Mouse (Mus musculus) midbrain, embryonic 13.5 days (tissue): ENCODE data around the gene Gm7075. TPM values are rescaled to one million over a fixed set of nuclear protein-coding genes. Genes with fewer than 3 reads are reported as not detected.
"Not testable (repeated sequence)": the region's sequence is repeated elsewhere in the genome, so short reads cannot be mapped to it uniquely, and the experiment has no call there.

ENCODE experiments used
- ATAC-seq: fragments of 200-750 bp; cut with Nextera tagmentation; 2 replicates; pipeline ENCODE4 v1.8.0; 2017; ENCODE audit warnings: mild to moderate bottlenecking, moderate TSS enrichment, moderate library complexity
- H3K27ac ChIP-seq: fragments of 300-500 bp; sonication (generic); 2 replicates; pipeline ENCODE4 v1.5.1; 2015; ENCODE audit warnings: inconsistent platforms, mild to moderate bottlenecking, moderate library complexity
- H3K27me3 ChIP-seq: fragments of 300-500 bp; sonication (generic); 2 replicates; pipeline ENCODE4 v1.6.1; 2015; ENCODE audit warnings: mild to moderate bottlenecking, inconsistent platforms
- H3K36me3 ChIP-seq: fragments of 300-500 bp; sonication (generic); 2 replicates; pipeline ENCODE4 v1.6.1; 2015; ENCODE audit warnings: mild to moderate bottlenecking, inconsistent platforms
- H3K4me1 ChIP-seq: fragments of 300-500 bp; sonication (generic); replicated peaks from 2 replicates; pipeline ENCODE4 v1.6.1; 2015; ENCODE audit warnings: inconsistent platforms
- H3K4me2 ChIP-seq: fragments of 300-500 bp; sonication (generic); replicated peaks from 2 replicates; pipeline ENCODE4 v1.6.1; 2015; ENCODE audit warnings: moderate library complexity, mild to moderate bottlenecking, inconsistent platforms
- H3K4me3 ChIP-seq: fragments of 300-500 bp; sonication (generic); replicated peaks from 2 replicates; pipeline ENCODE4 v1.5.1; 2015; ENCODE audit warnings: mild to moderate bottlenecking, inconsistent platforms
- H3K9ac ChIP-seq: fragments of 300-500 bp; sonication (generic); replicated peaks from 2 replicates; pipeline ENCODE4 v1.6.1; 2015; ENCODE audit warnings: mild to moderate bottlenecking, inconsistent platforms
- H3K9me3 ChIP-seq: fragments of 300-500 bp; sonication (generic); 2 replicates; pipeline ENCODE4 v1.6.1; 2016; ENCODE audit warnings: mild to moderate bottlenecking, inconsistent platforms
- WGBS: fragments of 180-500 bp; shearing (Covaris S2); methylation state at CpG from one replicate; pipeline ENCODE4 v1.1.7; 2015; 5-methylcytosine and 5-hydroxymethylcytosine counted together
- polyA plus RNA-seq: library from polyadenylated mRNA; unstranded; fragments of >200 nt; fragmentation: Nextera tagmentation; extraction: Ambion mirVana; gene quantifications from 2 replicates; pipeline ENCODE4 v1.2.1, GENCODE M21; 2015

Gene Gm7075
- polyA plus RNA-seq = 0.57 TPM in 1 of 2 replicates, not detected in the other

DNA sequence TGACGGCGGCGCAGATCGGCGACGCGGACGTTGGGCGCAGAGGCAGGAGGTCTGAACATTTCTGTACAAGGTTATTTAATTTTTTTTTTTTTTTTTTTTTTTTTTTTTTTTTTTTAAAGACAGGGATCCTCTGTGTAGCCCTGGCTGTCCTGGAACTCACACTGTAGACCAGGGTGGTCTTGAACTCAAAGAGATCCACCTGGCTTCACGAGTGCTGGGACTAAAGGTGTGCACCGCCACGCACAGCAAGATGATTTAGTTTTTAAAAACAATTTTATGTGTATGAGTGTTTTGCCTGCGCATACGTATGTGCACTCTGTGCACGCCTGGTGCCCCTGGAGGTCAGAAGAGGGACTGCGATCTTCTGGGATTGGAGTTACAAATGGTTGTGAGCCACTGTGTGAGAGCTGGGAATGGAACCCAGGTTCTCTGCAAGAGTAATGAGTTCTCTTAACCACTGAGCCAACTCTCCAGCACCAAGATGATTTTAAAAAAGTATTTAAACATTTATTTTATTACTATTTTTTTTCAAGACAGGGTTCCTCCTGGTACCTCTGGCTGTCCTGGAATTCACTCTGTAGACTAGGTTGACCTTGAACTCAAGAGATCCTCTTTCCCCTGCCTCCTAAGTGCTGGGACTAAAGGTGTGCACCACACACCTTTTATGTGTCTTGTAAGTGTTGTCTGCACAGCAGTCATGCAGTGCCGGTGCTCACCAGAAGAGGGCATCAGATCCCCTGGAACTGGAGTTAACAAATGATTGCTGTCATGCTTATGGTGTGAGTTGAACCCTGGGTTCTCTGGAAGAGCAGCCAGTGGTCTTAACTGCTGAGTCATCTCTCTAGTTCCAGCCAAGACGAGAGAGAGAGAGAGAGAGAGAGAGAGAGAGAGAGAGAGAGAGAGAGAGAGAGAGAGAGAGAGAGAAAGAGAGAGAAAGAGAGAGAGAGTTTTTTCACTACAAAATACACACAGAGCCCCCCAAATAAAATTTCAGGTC lies at the start of gene Gm7075:
TSS of gene Gm7075 (minus strand) at position 51 of the 997 bp plus-strand sequence.
- no peaks in the 10 kb centered on the region for H3K36me3 ChIP-seq
- H3K27ac ChIP-seq = no peak within 1 kb of the TSS
- no peak for ATAC-seq
- WGBS = 89% methylated on average over 18 of the region's 18 CpGs
- no peak within 1 kb of the TSS for H3K4me3 ChIP-seq
- H3K9ac ChIP-seq = no peak within 1 kb of the TSS
- no peaks in the 10 kb centered on the region for H3K9me3 ChIP-seq
- no peaks in the 10 kb centered on the region for H3K27me3 ChIP-seq
- no peaks in the 10 kb centered on the region for H3K4me1 ChIP-seq
- no peak within 1 kb of the TSS for H3K4me2 ChIP-seq

DNA sequence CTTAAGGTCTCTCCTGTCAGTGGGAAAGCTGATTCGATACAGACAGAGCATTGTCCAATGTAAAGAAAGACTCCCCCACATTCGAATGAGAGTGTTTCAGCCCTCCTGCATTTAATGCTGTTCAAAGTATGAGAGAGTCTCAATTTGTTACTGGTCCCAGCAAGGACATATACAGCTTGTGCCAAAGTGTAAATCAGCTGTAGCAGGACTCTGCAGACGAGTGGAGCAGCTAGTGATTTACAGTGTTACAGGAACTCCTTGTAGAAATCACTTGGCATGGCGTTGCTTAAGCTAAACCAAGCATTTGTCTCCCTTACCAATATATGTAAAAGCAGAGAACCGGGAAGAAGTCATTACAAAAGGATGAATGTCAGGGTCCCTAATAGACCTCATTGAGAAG lies 39.3 kb upstream of the Gm7075 start:
- no peak overlapping the region for H3K4me3 ChIP-seq
- no peak overlapping the region for H3K4me2 ChIP-seq
- H3K4me1 ChIP-seq = no peaks in the 10 kb centered on the region
- H3K36me3 ChIP-seq = no peaks in the 10 kb centered on the region
- no peak for ATAC-seq
- WGBS = 68% methylated on average over 5 of the region's 5 CpGs
- no peak overlapping the region for H3K27ac ChIP-seq
- H3K27me3 ChIP-seq = no peaks in the 10 kb centered on the region
- no peaks in the 10 kb centered on the region for H3K9me3 ChIP-seq
- H3K9ac ChIP-seq = no peak overlapping the region

DNA sequence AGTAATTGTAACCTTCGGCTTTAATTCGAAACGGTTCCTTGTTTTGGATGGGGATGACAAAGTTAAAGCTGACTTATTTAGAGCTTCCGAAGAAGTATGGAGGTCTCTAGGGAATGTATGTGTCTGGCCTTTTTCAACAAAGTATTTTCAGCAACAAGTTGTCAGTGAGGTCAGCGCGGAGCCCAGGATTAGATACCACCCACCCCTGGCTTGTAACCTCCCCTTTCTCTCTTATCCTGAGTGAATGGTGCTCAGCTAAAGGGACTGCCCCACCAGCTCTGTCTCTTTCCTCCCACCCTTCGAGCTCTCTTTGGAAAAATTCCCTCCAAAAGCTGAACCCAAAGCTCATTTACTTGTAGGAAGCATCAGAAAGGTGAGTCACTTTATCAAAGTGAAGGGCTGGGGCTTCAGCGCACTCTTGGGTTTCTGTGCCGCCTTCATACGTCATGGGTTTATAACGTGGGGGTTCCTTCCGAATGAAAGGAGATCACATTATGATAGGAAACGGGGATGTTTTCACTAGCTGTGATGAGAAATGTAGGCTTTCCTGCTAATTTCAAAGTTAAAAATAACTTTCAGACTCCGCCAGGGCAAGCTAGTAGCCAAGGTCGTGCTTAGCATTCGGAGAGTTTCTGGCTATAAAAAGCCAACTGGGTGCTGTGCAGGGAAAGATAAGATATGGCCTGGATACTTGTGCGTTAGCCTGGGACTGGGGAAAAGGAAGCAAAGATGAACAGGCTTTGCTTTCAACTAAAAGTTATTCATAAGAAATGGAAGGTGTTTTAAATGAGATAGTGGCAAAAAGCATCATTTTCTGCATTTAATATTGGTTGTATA lies 35.9 kb upstream of the Gm7075 start:
- WGBS = 85% methylated on average over 17 of the region's 17 CpGs
- no peaks in the 10 kb centered on the region for H3K36me3 ChIP-seq
- ATAC-seq = no peak
- no peak overlapping the region for H3K9ac ChIP-seq
- no peaks in the 10 kb centered on the region for H3K9me3 ChIP-seq
- no peak overlapping the region for H3K4me3 ChIP-seq
- no peaks in the 10 kb centered on the region for H3K27me3 ChIP-seq
- no peak overlapping the region for H3K27ac ChIP-seq
- peaks cover 5% of the 10 kb centered on the region; the same call in 1 of the 2 replicates for H3K4me1 ChIP-seq
- no peak overlapping the region for H3K4me2 ChIP-seq

DNA sequence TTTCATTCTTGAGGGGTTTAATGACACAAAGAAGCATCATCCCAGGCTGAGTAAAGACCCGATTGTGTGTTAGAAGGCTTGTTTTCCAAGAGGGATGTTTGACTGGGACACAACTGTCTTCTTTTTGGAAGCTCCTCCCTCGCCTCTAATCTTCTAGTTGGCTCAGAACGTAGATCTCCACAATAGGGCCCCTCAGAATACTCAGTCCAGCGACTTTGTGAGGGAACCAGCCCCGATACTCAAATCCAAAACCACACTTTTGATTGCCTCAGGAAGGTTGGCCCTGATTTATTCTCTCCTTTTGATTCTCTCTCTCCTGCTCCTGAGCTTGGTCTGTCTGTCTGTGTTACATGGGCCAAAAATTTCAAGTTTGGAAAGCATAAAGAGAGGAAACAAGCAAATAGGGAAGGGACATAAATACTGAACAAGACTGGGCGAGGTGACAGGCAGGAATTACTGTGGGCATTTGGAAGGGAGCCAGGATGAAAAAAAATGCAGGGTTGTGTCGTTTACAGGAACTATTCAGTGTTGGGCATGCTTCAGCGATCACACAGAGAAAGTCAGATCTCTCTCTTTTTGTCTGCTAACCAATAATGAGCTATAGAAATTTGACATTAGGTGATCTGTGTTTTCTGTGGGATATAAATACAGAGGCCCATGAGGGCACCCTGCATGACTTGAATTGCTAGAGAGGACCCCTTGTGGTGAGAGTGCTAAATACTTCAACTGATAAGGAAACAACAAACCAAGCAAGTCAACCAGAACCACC lies 33.7 kb upstream of the Gm7075 start:
- 35% methylated on average over 8 of the region's 8 CpGs for WGBS
- Histone ChIP-seq H3K4me1 (peaks cover 5% of the 10 kb centered on the region; the same call in 1 of the 2 replicates), H3K27ac (peak overlapping the region; percentile 35; the same call in 1 of the 2 replicates), H3K4me2 (no peak overlapping the region), H3K9ac (no peak overlapping the region), H3K4me3 (no peak overlapping the region), H3K9me3 (no peaks in the 10 kb centered on the region), H3K27me3 (no peaks in the 10 kb centered on the region), H3K36me3 (no peaks in the 10 kb centered on the region)
- ATAC-seq = peak; percentile 65

DNA sequence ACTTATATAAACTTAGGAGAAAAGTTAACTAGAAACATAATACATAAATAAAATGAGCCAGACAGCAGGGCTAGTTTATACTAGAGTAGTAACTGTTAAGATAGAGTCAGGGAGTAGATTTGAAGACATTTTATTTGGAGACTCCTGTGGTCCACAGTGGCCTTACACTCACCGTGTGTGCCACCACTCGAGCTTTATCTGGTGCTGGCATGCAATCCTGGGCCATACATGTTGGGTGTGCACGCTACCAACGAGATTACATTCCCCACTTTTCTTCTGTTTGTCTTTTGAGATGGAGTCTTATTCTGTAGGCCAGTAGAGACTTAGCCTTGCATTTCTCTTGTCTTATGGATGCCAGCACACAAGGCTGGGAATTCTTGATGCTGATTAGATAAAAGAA lies 32.3 kb upstream of the Gm7075 start:
- Histone ChIP-seq H3K27ac (no peak overlapping the region), H3K27me3 (no peaks in the 10 kb centered on the region), H3K4me3 (no peak overlapping the region), H3K36me3 (no peaks in the 10 kb centered on the region), H3K4me2 (no peak overlapping the region), H3K9me3 (no peaks in the 10 kb centered on the region), H3K9ac (no peak overlapping the region), H3K4me1 (peaks cover 5% of the 10 kb centered on the region; the same call in 1 of the 2 replicates)
- 93% methylated on average over 4 of the region's 4 CpGs for WGBS
- ATAC-seq = no peak

DNA sequence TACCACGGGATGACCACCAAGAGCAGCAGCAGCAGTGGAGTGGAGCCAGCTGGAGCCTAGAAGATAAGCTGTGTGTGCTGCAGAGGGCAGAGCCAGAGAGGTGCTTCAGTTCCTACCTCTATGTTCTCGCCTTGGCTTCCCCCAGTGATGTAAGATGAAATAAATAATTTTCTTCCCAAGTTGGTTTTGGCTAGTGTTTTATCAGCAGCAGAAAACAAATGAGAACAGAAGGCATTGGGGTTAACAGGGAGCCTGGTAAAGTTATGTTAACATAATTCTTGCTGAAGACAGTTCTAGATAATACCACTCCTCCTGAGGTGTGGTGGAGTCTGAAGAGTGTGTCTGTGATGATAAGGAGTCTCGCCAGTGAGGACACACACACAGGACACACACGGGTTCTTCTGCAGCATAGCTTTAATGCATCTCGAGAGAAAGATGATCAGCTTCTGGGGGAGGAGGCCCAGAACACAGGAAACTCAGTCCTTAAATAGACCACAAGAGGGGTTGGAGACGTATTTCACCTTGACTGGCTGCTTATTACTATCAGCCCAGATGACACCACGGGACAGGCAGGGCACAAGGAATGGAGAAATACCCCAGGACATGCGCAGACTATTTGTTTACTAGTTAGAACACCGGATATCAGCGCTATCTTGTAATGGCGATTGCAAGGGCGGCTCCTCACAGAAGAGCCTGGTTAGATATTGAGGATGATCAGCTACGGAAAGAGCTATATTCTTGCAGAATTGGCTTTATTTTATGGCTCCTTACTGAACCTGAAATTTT lies 23.2 kb upstream of the Gm7075 start:
- WGBS = 89% methylated on average over 13 of the region's 13 CpGs
- not testable (repeated sequence) for H3K4me3 ChIP-seq, H3K4me2 ChIP-seq, ATAC-seq, H3K4me1 ChIP-seq, H3K36me3 ChIP-seq, H3K9ac ChIP-seq, H3K27me3 ChIP-seq, H3K9me3 ChIP-seq, H3K27ac ChIP-seq

DNA sequence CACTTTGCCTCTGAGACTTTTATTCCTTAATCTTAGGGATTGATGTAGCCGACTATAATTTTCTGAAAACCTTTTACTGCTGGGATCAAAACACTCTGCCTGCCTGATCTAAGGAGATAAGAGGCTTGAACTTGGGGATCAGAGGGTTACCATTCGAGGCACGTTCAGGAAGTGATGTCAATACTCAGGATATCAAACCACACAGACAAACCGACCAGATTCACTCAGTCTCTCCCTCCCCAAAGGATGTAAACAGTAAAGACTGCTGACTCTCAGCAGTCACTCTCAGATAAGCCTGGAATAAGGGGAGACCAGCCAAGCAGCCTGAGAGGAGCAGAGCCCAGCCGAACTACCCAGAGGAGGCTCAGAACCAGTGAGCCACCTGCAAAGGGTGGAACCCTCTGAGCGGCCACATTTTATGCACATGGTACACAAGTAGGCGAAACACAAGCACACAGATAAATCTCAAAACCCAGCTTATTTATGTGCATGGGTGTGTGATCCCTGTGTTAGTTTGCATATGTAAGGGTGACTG lies 18.2 kb upstream of the Gm7075 start:
- no peaks in the 10 kb centered on the region for H3K27me3 ChIP-seq
- no peak overlapping the region for H3K4me3 ChIP-seq
- no peaks in the 10 kb centered on the region for H3K4me1 ChIP-seq
- no peak overlapping the region for H3K9ac ChIP-seq
- no peak for ATAC-seq
- H3K4me2 ChIP-seq = no peak overlapping the region
- no peak overlapping the region for H3K27ac ChIP-seq
- 75% methylated on average over 7 of the region's 7 CpGs for WGBS
- no peaks in the 10 kb centered on the region for H3K36me3 ChIP-seq
- H3K9me3 ChIP-seq = no peaks in the 10 kb centered on the region

DNA sequence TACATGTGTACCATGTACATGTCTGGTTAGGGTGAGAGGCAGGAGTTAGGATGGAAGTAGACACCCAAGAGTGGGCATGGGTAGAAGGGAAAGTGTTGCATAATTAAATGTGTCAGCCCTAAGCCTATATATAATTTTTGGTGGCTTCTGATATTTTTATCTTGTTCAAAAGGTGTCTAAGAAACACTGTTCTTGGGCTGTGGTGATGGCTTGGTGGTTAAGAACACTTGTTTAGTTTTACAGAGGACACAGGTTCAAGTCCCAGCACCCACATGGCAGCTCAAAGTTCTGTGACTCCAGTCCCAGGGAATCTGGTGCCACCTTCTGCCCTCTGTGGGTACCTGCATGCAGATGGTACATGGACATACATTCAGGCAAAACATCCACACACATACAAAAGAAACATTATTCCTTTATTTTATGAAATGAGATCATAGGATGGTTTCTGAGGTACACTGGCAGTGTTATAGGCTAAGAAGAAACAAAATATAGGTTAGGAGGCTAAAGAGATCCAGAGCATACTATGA lies 17.2 kb upstream of the Gm7075 start:
- Histone ChIP-seq H3K27ac (no peak overlapping the region), H3K36me3 (no peaks in the 10 kb centered on the region), H3K4me1 (no peaks in the 10 kb centered on the region), H3K4me3 (no peak overlapping the region), H3K9me3 (no peaks in the 10 kb centered on the region), H3K4me2 (no peak overlapping the region), H3K27me3 (no peaks in the 10 kb centered on the region), H3K9ac (no peak overlapping the region)
- no peak for ATAC-seq

DNA sequence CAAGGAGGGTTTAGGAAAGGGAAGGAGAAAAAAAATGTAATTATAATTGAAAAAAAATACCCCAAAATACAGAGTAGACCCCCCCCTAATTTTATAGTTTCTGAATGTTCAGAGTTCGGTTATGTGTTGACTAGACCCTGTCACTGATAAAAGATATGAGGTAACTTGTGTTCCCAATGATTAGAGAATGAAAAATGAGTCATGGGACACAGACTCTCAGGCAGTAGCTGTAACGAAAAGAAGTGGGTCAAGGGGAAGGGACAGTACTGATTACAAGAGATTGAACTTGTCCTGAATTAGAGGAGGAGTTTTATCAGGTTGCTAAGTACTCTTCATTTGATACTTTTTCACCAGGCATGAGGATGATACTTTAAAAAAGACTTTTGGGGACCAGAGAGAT lies 11.3 kb upstream of the Gm7075 start:
- ATAC-seq = no peak
- Histone ChIP-seq H3K4me3 (no peak overlapping the region), H3K27ac (no peak overlapping the region), H3K36me3 (no peaks in the 10 kb centered on the region), H3K4me2 (no peak overlapping the region), H3K4me1 (no peaks in the 10 kb centered on the region; the same call in 1 of the 2 replicates), H3K9ac (no peak overlapping the region), H3K27me3 (no peaks in the 10 kb centered on the region), H3K9me3 (no peaks in the 10 kb centered on the region)
- WGBS = 81% methylated on average over 2 of the region's 2 CpGs

DNA sequence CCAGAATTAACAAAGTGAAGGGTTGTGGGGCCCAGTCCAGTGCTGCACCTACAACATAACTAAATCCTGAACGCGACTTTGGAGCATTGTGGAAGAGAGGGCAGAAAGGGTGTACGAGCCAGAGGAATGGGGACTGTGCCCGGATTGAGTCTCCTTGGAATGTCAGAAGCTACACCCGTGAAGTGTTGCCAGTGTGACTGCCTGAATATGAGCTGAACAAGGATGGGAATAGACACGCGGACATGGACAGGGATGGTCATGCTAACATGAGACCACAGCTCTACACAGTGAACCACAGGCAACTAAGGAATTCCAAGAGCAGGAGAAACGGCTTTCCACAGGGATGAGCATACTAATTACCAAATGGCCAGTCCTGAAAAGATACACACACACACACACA lies 10.5 kb upstream of the Gm7075 start:
- H3K27me3 ChIP-seq = no peaks in the 10 kb centered on the region
- 95% methylated on average over 8 of the region's 8 CpGs for WGBS
- no peaks in the 10 kb centered on the region for H3K9me3 ChIP-seq
- H3K4me3 ChIP-seq = no peak overlapping the region
- H3K36me3 ChIP-seq = no peaks in the 10 kb centered on the region
- ATAC-seq = no peak
- no peak overlapping the region for H3K9ac ChIP-seq
- H3K27ac ChIP-seq = no peak overlapping the region
- H3K4me1 ChIP-seq = no peaks in the 10 kb centered on the region; the same call in 1 of the 2 replicates
- H3K4me2 ChIP-seq = no peak overlapping the region
